Mouse (Mus musculus): ENCODE results near the gene Shisa5.

Gene Shisa5

DNA sequence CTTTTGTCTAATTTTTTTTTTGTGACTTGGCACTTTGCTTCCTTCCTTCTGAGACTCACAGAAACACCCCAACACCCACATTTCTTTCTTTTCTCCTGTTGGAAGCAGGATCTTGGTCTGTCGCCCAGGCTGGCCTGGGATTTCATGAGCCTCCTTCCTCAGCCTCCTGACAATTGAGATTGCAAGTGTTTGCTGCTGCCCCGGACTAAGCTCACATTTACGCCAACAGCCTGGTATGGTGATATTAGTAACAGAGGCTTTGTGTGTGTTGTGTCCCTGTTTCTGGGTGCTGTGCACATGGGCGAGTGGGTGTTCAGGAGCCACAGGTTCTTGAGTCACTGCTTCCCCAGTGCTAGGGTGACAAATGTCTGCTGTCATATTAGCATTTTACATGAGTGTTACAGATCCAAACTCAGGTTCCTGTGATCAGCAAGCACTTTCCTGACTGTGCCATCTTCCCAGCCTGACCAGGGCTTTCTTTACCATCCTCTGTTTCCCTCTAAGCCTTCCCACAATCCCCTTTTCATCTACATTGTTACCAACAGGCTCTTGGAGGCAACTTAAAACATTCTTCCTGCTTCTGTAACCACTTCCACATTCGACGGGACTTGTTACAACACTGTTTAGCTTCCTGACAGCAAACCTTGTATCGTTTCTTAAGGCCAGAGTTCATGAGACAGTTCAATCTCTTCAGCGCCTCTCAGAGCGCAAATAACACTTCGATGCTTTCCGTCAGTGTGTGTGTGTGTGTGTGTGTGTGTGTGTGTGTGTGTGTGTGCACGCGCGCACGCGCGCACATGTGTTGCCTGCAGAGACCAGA, 15.3 kb upstream of the Shisa5 start:
- DNase-seq (ENCODE audit: low spot score) = no peak

DNA sequence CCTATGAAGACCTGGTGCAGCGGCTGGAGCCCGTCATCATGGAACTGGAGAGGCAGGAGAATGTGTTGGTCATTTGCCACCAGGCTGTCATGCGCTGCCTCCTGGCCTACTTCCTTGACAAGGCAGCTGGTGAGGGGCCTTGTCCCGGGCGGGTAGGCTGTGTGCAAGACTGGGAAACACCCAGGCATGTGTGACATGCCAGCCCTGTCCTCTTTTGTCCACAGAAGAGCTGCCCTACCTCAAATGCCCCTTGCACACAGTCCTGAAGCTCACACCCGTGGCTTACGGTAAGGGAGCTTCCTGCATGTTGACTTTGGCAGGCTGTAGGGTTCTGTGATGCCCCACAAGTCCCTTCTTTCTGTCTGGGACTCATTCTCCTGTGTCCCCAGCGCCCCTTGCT, 10.8 kb upstream of the Shisa5 start:
- DNase-seq (ENCODE audit: low spot score) = no peak

DNA sequence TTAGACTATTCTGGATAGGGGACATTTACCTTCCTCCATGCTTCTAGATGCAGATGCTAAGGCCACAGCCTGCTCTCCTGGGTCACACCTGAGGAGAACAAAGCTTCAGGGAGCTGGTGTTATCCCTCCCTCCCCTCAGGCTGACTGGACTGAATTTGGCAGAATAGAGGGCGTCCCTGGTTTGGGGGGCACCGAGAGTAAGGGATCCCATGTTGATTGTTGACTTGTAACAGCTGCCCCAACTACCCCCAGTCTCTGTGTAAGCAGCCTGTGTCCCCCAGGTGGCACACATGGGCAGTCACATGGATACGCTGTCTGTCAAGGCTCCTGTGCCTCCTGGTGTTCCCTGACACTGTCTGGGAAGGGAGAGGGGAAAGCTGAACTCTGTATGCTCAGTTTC, 9.9 kb upstream of the Shisa5 start:
- no peak for DNase-seq (ENCODE audit: low spot score)

DNA sequence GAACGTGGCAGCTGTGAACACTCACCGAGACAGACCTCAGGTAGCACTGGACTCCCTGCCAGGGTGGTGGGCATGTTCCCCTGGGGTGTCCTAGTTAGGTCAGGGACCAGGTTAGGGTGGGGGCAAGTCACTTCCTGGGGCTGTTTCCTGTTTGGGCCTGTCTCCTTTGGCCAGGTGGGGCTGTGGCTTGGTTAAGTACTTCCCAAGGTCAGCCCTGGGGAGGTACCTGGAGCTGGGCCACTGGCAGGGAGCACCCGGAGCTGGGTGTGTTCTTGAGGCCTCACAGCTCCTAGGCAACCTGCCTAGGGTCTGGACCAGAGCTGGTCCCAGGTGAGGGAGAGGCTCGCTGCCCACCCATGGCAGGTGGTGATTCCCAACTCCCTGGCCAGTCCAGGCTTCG, 9.4 kb upstream of the Shisa5 start:
- DNase-seq (ENCODE audit: low spot score) = no peak

DNA sequence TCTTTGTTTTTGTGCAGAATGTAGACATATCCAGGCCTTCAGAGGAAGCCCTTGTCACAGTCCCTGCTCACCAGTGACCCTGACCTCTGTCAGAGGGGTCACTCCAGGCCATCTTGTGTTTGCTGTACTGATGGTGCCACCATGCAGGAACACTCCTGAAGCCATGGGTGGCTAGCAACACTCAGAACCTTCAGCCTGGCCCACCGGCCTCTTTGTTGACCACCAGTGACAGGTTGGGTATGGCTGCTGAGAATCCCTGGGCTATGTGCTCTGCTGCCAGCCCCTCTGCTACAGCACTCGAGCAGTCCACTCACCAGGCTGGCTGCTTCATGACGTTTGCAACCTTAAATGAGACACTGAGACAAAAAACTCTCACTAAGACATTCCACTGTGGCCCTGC, 8.1 kb upstream of the Shisa5 start:
- no peak for DNase-seq (ENCODE audit: low spot score)

DNA sequence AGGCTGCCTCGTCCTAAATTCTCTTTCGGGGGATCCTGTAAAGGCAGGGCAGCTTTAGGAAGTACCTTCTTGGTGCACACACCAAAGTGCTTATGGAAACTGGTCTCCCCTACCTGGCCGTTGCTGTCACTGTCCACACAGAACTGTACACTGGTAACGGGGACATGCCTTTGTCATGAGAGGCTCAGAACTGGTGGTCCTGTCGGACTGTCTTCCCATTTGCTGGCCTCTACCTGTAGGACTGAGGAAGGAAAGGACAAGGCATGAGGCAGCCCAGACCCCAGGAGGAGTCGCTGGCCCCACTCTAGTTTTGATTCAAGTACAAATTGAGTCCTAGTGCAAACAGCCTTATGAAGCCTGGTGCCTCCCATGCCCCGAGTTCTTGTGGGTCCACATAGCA, 7.4 kb upstream of the Shisa5 start:
- no peak for DNase-seq (ENCODE audit: low spot score)

DNA sequence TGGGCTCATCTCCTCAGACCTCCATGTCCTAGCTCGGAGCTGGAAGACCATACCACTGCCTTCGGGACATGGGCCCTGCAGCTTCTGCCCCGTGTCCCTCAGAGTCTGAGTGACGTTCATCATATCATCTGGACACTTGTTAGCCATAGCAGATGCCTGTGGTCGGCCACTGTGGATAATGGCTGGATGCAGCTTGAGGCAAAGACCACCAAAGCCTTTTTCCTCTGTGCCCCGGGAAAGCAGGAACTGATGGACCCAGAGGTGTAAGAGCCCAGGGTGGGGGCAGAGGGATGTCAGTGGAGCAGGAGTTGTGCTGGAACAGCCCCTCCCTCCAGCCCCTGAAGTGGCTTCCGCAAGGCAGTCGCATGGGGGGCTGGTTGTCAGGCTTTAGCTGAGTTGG, 6.7 kb upstream of the Shisa5 start:
- no peak for DNase-seq (ENCODE audit: low spot score)

DNA sequence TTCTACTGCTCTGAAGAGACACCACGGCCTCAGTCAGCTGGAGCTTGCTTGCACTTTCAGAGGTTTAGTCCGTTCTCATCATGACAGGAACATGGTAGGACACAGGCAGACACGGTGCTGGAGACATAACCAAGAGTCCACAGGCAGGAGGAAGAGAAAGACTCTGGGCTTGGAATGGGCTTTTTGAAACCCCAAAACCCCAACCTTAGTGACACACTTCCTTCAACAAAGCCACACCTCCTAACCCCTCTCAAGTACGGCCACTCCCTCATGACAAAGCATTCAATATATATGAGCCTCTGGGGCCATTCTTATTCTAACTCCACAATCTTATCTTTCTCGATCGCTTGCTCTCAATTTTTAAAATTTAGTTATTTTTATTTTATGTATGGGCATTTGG, 5.9 kb upstream of the Shisa5 start:
- DNase-seq (ENCODE audit: low spot score) = no peak

DNA sequence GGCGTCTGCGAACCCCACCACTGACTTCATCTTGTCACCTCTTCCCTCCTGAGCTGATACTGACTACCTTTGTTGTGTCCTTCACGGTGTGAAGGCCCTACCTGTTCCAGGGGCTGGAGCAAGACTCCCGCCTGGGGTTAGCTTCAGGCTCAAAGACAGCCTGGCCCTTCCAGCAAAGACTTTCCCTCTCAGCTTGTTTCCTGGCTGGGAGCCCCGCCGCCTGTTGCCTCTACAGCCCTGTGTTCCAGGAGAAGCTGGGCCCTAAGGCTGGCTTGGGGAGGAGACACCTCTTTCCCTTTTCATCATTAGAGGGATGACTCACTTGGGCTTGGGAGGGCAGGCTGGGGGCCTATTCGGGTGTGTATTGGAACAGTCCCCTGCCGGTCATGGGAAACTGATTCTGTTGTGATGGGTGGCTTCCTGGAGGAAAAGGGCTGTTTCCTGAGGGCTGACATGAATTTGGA, 568 bp downstream of the Shisa5 start:
- no peak for DNase-seq (ENCODE audit: low spot score)

DNA sequence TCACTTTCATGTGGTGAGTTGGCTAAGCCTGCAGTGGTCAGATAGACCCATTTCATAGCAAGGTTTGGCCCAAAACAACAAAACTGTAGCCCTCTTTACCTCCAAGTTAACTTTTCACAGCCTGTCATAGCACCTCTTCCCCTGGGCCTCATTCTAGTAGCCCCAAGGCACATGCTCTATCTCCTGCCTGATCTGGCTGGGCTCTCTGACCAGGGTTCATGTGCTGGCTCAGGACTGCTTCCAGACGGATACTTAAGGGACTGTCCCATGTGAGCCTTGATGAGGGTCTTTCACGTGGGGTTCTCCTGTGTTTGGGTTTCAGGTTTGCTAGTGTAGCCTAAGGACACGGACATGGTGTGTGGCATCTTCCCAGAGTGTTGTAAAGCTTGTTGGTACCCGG, 1.3 kb downstream of the Shisa5 start:
- no peak for DNase-seq (ENCODE audit: low spot score)

DNA sequence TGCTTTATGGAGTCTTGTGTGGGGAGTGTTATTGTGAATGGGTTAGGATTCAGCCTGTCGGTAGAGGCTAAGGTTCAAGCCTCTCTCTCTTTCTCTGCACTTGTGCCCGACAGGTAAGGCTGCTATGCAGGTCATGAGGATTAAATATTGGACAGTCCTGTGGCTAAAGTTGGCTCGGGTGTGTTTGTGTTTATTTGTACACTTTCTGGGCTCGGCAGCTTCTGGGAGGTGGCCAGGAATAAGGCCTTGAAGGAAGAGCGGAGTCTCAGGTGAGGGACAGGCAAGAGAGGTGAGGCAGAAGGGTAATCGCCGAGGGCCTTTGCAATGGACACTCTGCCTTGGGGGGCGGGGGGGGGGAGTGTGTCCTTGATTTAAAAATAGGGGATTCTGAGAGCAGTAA, 1.9 kb downstream of the Shisa5 start:
- DNase-seq (ENCODE audit: low spot score) = no peak

DNA sequence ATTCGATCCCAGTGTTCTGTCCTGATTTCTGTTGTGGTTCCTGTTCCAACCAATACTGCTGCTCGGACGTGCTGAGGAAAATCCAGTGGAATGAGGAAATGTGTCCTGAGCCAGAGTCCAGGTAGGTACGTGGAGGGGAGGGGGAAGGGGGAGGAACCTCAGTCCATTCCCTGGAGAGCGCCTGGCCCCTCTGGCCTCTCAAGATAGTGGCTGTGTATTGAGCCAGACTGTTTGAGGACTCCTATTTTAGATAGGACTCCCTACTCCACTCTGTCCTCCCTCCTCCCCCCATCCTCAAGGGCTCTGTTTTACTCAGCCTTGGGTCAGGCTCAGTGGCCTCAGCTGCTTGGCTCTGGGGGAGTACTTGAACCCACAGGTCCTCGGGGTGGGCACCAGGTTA, 2.5 kb downstream of the Shisa5 start:
- DNase-seq (ENCODE audit: low spot score) = no peak

DNA sequence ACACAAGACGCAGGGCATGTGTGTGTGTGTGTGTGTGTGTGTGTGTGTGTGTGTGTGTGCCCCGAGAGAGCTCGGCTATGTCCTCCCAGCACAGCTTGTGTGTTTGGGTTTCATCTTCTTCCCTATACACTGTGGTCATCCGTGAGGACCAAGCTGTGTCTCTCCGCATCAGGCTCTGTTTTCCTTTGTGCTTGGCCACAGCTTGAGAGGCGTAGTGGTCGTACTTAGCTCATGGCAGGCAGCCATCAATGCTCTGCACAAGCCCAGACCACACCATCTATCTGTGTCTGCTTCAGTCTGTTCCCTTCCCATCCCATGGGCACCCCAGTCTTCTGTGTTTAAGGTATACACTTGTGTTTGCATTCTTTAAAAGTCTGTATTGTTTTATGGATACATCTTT, 3.0 kb downstream of the Shisa5 start:
- DNase-seq (ENCODE audit: low spot score) = no peak

DNA sequence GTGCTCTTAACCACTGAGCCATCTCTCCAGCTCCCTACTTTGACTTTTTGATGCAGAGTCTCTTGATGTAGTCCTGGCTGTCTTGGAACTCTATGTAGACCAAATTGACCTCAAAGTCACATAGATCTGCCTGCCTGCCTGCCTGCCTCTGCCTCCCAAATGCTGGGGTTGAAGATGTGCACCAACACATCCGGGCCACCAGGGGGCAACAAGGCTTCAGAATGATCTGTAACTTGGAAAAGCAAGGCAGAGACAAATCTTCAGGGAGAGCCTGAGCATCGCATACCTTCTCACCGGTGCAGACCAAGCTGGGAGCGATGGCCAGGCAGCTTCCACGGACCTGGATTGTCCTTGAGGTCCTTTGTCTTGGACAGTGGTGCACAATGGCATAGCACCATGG, 7.9 kb downstream of the Shisa5 start:
- peak; percentile 49 for DNase-seq (ENCODE audit: low spot score)

DNA sequence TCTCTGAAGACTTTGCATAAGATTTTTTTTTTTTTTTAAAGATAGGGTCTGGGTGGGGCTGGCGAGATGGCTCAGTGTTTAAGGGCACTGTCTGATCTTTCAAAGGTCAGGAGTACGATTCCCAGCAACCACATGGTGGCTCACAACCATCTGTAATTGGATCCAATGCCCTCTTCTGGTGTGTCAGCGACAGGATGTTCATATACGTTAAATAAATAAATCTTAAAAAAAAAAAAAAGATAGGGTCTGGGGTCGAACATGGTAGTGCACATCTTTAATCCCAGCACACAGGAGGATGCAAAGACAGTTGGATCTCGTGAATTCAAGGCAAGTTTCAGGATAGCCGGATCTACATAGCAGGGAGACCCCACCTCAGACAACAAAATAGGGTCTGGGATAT, 11.0 kb downstream of the Shisa5 start:
- no peak for DNase-seq (ENCODE audit: low spot score)

DNA sequence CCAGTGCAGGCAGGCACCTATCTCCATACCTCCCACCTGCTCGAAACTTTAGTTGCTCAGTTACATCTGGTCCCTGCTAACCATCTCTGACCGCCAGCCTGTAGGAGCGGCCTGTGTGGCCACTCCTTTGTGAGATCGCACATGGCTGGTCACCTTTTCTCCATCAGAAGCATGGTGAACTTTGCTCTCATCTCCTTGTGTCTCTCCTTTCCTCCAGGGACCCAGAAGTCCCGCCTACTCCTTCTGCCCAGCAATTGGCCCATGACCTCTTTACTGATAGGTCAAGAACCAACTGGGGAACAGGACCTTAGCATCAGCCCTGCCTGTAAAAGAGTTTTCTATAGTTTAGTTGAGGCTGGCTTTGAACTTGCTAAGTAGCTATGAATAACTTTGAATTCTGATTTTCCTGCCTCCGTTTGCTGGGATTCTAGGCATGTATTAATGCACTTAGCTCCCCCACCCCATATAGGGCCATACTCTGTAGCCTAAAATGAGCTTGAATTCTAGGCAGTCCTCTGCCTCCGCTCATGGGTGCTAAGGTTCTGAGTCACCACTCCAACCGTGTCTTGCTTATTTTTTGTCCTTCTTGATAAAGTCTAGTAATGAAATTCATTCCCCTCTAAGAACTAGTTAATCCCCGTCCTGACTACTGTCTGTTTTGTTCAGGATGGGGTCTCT, 11.8 kb downstream of the Shisa5 start:
- DNase-seq (ENCODE audit: low spot score) = no peak

DNA sequence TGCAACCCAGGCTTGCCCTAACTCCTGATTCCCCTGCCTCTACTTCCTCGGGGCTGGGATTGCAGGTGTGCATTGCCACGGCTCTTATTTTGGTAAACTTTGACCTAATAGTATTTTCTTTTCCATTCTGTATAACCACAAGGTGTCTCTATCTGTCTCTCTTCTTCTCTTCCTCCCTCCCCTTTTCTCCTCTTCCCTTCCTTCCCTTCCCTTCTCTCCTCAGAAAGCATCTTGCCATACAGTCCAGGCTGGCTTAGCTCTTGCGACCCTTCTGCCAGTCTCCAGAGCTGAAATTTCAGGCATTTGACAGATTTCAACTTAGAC, 12.3 kb downstream of the Shisa5 start:
- DNase-seq (ENCODE audit: low spot score) = no peak

DNA sequence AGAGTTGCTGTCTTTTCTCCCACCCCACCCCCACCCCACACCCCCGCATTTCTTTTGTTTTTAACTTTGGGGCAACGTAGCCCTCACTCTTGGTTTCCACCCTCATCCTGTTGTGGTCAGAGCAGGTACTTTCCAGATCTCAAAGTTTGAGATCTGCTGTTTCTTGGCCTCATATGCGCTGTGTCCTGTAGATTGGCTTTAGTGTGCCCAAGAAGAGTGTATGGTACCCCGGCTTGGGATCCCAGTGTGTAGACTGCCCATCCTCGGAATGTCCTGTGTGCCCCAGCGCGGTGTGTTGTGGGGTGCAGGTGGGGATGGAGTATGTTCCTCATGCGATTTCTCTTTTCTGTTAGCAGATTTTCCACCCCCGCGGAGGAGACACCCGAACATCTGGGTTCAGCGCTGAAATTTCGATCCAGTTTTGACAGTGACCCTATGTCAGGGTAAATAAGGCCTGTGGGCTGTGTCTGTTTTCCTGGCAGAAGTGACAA, 12.7 kb downstream of the Shisa5 start:
- DNase-seq (ENCODE audit: low spot score) = no peak

DNA sequence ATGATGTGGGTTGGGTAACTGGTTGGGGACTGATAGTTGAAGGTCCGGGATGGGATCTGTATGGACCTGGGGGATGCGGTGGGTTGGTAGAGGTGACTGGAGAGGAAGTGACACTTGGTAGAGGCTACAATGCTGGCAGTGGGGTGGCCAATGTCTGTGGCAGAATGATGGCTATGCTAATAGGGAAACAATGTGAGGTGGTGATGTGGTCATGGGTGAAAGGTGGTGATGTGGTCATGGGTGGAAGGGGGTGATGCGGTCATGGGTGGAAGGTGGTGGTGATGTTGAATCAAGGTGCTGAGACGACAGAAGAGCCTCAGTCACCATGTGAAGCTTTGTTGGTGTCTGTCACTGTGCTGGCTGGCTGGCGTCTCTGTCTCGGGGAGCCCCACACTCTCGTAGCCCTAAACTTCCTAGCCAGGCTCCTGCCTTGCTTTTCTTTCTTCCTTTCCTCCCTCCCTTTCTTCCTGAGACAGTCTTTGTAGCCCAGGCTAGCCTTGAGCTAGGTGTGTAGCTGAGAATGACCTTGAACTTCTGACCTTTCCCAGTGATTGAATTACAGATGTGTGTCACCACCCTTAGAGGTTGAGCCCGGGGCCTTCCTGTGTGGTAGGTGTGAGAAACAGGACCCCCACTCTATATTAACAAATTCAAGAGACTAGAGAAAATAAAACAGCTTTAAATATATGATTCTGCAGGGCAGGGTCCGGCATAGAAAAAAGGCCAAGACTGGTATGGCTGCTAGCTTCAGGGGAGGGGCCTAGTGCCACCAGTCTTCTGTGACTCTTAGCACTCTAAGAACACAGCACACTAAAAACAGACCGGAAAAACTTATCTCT, 13.5 kb downstream of the Shisa5 start:
- DNase-seq (ENCODE audit: low spot score) = no peak

DNA sequence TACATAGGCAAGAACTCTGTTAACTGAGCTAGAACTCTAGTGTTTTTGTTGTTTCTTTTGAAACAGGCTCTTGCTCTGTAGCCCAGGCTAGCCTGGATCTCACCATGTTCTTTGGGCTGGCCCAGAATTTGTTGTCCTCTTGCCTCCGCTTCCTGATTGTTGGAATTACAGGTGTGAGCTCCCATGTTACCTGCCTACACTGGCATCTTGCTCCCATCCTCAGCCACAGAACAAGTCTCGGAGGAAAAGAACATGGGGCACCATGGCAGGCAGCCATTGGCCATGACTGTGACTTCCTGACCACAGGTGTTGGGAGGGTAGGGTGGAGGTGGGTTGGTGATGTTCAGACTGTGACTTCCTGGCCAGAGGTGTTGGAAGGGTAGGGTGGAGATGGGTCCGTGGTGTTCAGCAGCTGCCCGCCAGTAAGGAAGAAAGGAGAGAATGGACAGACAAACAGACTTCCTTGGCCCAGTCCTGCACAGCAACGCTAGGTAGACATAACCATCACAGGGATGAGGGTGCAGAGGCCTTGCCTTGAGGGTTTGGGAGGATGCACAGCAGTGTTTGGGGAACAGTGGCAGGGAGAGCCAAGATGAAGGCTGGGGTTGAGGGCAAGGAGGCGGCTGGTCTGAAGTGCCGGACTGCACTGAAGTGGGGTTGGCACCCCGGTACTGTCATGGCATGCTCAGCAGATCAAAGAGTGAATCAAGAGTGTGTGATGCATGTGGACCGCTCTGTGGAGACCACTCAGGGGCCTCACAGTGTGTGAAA, 14.3 kb downstream of the Shisa5 start:
- no peak for DNase-seq (ENCODE audit: low spot score)

DNA sequence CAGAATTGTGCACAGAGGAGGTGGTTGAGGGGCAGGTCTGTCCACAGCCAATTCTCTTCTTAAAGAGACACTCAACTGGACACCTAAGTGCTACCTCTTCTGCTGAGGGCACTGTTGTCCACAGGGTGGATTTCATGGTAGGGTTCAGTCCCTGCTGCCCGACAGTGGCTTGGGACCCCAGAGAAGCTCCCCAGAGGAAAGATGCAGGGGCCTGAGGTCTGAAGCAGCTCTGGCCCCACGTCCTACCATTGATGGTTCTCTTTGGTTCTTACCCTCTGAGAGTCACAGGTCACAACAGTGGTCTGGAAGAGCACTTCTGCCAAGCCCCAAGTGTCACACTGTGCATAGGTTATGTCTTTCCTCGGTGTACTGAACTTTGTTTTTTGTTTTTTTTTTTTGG, 15.0 kb downstream of the Shisa5 start:
- DNase-seq (ENCODE audit: low spot score) = no peak

DNA sequence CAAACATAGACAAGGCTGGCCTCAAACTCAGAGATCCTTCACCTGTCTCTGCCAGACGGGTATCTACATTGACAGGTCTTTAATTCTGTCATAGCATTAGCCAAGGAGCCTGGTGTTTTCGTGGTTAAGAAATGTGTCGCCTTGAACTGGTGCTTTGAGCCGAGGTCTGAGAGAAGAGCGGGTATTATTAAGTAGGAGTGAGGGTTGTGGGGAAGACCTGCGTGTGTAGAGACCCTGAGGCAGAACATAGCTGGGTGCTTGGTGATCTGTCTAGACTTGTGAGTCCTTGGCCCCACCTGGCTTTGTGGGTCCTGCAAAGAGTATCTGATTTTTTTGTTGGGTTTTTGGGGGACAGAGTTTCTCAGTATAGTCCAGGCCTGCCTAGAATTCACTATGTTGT, 15.5 kb downstream of the Shisa5 start:
- DNase-seq (ENCODE audit: low spot score) = no peak

Measured in layer of hippocampus, adult 11-12 months (tissue).